Mouse (Mus musculus): ENCODE data around the gene Armt1. TPM values are rescaled to one million over a fixed set of nuclear protein-coding genes. Genes with fewer than 3 reads are reported as not detected.

Armt1 gene
- total and polyA plus RNA-seq, 3 experiments, result 13.6 to 43.2 (median 42.8) TPM

- TF ChIP-seq GATA2 (IDR thresholded peaks at IDR 0.05; ENCODE audit: borderline replicate concordance, low read depth, low read length) (no peak), GATA1 (IDR thresholded peaks at IDR 0.05; ENCODE audit: borderline replicate concordance, low read length) (no peak), TAL1 (conservative IDR thresholded peaks at IDR 0.05; ENCODE audit: low read depth, low read length) (no peak), POLR2AphosphoS5 (IDR thresholded peaks at IDR 0.05; ENCODE audit: insufficient replicate concordance, low read depth, low read length) (no peak), CTCF (IDR thresholded peaks at IDR 0.05; ENCODE audit: low read depth, low read length) (no peak)
- no peak within 1 kb of the TSS for H3K4me3 ChIP-seq (ENCODE audit: low read depth, low read length)
- DNase-seq (ENCODE audit: low spot score), result no peak
- no peak for ATAC-seq (ENCODE audit: extremely low read depth, insufficient number of reproducible peaks, low FRiP score, poor library complexity, severe bottlenecking)
- H3K27me3 ChIP-seq (ENCODE audit: insufficient read depth, low read length), result 0 out of 2 replicates have a peak, but pooled peaks cover 2% of the 10 kb centered on the region
- H3K4me1 ChIP-seq (ENCODE audit: insufficient read depth, low read depth, low read length), result no peaks in the 10 kb centered on the region
- H3K36me3 ChIP-seq (replicated peaks), result no peaks in the 10 kb centered on the region
- H3K9me3 ChIP-seq (replicated peaks), result no peaks in the 10 kb centered on the region
Measured at GRCm38 (mm10) chr10:4482355-4482754, 50.1 kb downstream of the Armt1 start, which contains the start of gene Ccdc170. TSS of gene Ccdc170 (plus strand) at chr10:4482502.

GRCm38 (mm10) chr10:4483848-4484247 lies 51.6 kb downstream of the Armt1 start:
- Histone ChIP-seq H3K9me3 (replicated peaks) (no peaks in the 10 kb centered on the region), H3K36me3 (replicated peaks) (no peaks in the 10 kb centered on the region), H3K27me3 (ENCODE audit: insufficient read depth, low read length) (0 out of 2 replicates have a peak, but pooled peaks cover 2% of the 10 kb centered on the region), H3K4me3 (ENCODE audit: low read depth, low read length) (no peak overlapping the region), H3K4me1 (ENCODE audit: insufficient read depth, low read depth, low read length) (no peaks in the 10 kb centered on the region)
- DNase-seq (ENCODE audit: low spot score), result no peak
- TF ChIP-seq CTCF (IDR thresholded peaks at IDR 0.05; ENCODE audit: low read depth, low read length), result no peak
- TF ChIP-seq POLR2AphosphoS5 (IDR thresholded peaks at IDR 0.05; ENCODE audit: insufficient replicate concordance, low read depth, low read length), result no peak
- TF ChIP-seq TAL1 (conservative IDR thresholded peaks at IDR 0.05; ENCODE audit: low read depth, low read length), result no peak
- TF ChIP-seq GATA1 (IDR thresholded peaks at IDR 0.05; ENCODE audit: borderline replicate concordance, low read length), result no peak
- TF ChIP-seq GATA2 (IDR thresholded peaks at IDR 0.05; ENCODE audit: borderline replicate concordance, low read depth, low read length), result no peak
- ATAC-seq (ENCODE audit: extremely low read depth, insufficient number of reproducible peaks, low FRiP score, poor library complexity, severe bottlenecking), result no peak

GRCm38 (mm10) chr10:4484986-4485385 lies 52.7 kb downstream of the Armt1 start:
- DNase-seq (ENCODE audit: low spot score), result no peak
- H3K4me3 ChIP-seq (ENCODE audit: low read depth, low read length), result no peak overlapping the region
- no peaks in the 10 kb centered on the region for H3K9me3 ChIP-seq (replicated peaks)
- no peaks in the 10 kb centered on the region for H3K36me3 ChIP-seq (replicated peaks)
- TF ChIP-seq POLR2AphosphoS5 (IDR thresholded peaks at IDR 0.05; ENCODE audit: insufficient replicate concordance, low read depth, low read length) (no peak), CTCF (IDR thresholded peaks at IDR 0.05; ENCODE audit: low read depth, low read length) (no peak), GATA2 (IDR thresholded peaks at IDR 0.05; ENCODE audit: borderline replicate concordance, low read depth, low read length) (no peak), GATA1 (IDR thresholded peaks at IDR 0.05; ENCODE audit: borderline replicate concordance, low read length) (no peak), TAL1 (conservative IDR thresholded peaks at IDR 0.05; ENCODE audit: low read depth, low read length) (no peak)
- H3K4me1 ChIP-seq (ENCODE audit: insufficient read depth, low read depth, low read length), result no peaks in the 10 kb centered on the region
- ATAC-seq (ENCODE audit: extremely low read depth, insufficient number of reproducible peaks, low FRiP score, poor library complexity, severe bottlenecking), result no peak
- H3K27me3 ChIP-seq (ENCODE audit: insufficient read depth, low read length), result 0 out of 2 replicates have a peak, but pooled peaks cover 2% of the 10 kb centered on the region

- Histone ChIP-seq H3K4me1 (ENCODE audit: insufficient read depth, low read depth, low read length) (no peaks in the 10 kb centered on the region), H3K27me3 (ENCODE audit: insufficient read depth, low read length) (no peaks in the 10 kb centered on the region; the same call in 1 of the 2 replicates), H3K4me3 (ENCODE audit: low read depth, low read length) (no peak overlapping the region), H3K9me3 (replicated peaks) (no peaks in the 10 kb centered on the region), H3K36me3 (replicated peaks) (no peaks in the 10 kb centered on the region)
- no peak for TF ChIP-seq CTCF (IDR thresholded peaks at IDR 0.05; ENCODE audit: low read depth, low read length)
- no peak for TF ChIP-seq TAL1 (conservative IDR thresholded peaks at IDR 0.05; ENCODE audit: low read depth, low read length)
- TF ChIP-seq POLR2AphosphoS5 (IDR thresholded peaks at IDR 0.05; ENCODE audit: insufficient replicate concordance, low read depth, low read length), result no peak
- no peak for TF ChIP-seq GATA2 (IDR thresholded peaks at IDR 0.05; ENCODE audit: borderline replicate concordance, low read depth, low read length)
- no peak for TF ChIP-seq GATA1 (IDR thresholded peaks at IDR 0.05; ENCODE audit: borderline replicate concordance, low read length)
- ATAC-seq (ENCODE audit: extremely low read depth, insufficient number of reproducible peaks, low FRiP score, poor library complexity, severe bottlenecking) (no peak), DNase-seq (ENCODE audit: low spot score) (no peak)
Measured at GRCm38 (mm10) chr10:4489865-4490264, 57.6 kb downstream of the Armt1 start.

- Histone ChIP-seq H3K4me3 (ENCODE audit: low read depth, low read length) (no peak overlapping the region), H3K27me3 (ENCODE audit: insufficient read depth, low read length) (no peaks in the 10 kb centered on the region; the same call in 1 of the 2 replicates), H3K36me3 (replicated peaks) (no peaks in the 10 kb centered on the region), H3K4me1 (ENCODE audit: insufficient read depth, low read depth, low read length) (no peaks in the 10 kb centered on the region), H3K9me3 (replicated peaks) (no peaks in the 10 kb centered on the region)
- TF ChIP-seq GATA1 (IDR thresholded peaks at IDR 0.05; ENCODE audit: borderline replicate concordance, low read length) (no peak), POLR2AphosphoS5 (IDR thresholded peaks at IDR 0.05; ENCODE audit: insufficient replicate concordance, low read depth, low read length) (no peak), TAL1 (conservative IDR thresholded peaks at IDR 0.05; ENCODE audit: low read depth, low read length) (no peak), GATA2 (IDR thresholded peaks at IDR 0.05; ENCODE audit: borderline replicate concordance, low read depth, low read length) (no peak), CTCF (IDR thresholded peaks at IDR 0.05; ENCODE audit: low read depth, low read length) (no peak)
- no peak for ATAC-seq (ENCODE audit: extremely low read depth, insufficient number of reproducible peaks, low FRiP score, poor library complexity, severe bottlenecking)
- DNase-seq (ENCODE audit: low spot score), result no peak
Measured at GRCm38 (mm10) chr10:4491281-4491680, 59.0 kb downstream of the Armt1 start.

GRCm38 (mm10) chr10:4492045-4492444 lies 59.8 kb downstream of the Armt1 start:
- DNase-seq (ENCODE audit: low spot score), result no peak
- H3K9me3 ChIP-seq (replicated peaks), result no peaks in the 10 kb centered on the region
- ATAC-seq (ENCODE audit: extremely low read depth, insufficient number of reproducible peaks, low FRiP score, poor library complexity, severe bottlenecking), result no peak
- TF ChIP-seq GATA2 (IDR thresholded peaks at IDR 0.05; ENCODE audit: borderline replicate concordance, low read depth, low read length) (no peak), CTCF (IDR thresholded peaks at IDR 0.05; ENCODE audit: low read depth, low read length) (no peak), POLR2AphosphoS5 (IDR thresholded peaks at IDR 0.05; ENCODE audit: insufficient replicate concordance, low read depth, low read length) (no peak), GATA1 (IDR thresholded peaks at IDR 0.05; ENCODE audit: borderline replicate concordance, low read length) (no peak), TAL1 (conservative IDR thresholded peaks at IDR 0.05; ENCODE audit: low read depth, low read length) (no peak)
- H3K4me3 ChIP-seq (ENCODE audit: low read depth, low read length), result no peak overlapping the region
- no peaks in the 10 kb centered on the region; the same call in 1 of the 2 replicates for H3K27me3 ChIP-seq (ENCODE audit: insufficient read depth, low read length)
- H3K36me3 ChIP-seq (replicated peaks), result no peaks in the 10 kb centered on the region
- no peaks in the 10 kb centered on the region for H3K4me1 ChIP-seq (ENCODE audit: insufficient read depth, low read depth, low read length)

Measured in G1E (cell line).